Mouse (Mus musculus) kidney, adult 2 months (tissue): ENCODE results near the gene Nupl2.

Source experiments
- CTCF ChIP-seq: fragments of 200-500 bp; conservative IDR thresholded peaks from 2 replicates; pipeline ENCODE4 v1.5.1; 2011; ENCODE audit warnings: low read depth, mild to moderate bottlenecking, control low read depth, low read length, moderate library complexity, mixed read lengths; ENCODE audit not compliant: insufficient read depth, insufficient read length
- POLR2A ChIP-seq: fragments of 200-500 bp; IDR thresholded peaks from one replicate; pipeline ENCODE4 v1.6.1; 2011; ENCODE audit warnings: low read depth, low read length, control low read depth

DNA sequence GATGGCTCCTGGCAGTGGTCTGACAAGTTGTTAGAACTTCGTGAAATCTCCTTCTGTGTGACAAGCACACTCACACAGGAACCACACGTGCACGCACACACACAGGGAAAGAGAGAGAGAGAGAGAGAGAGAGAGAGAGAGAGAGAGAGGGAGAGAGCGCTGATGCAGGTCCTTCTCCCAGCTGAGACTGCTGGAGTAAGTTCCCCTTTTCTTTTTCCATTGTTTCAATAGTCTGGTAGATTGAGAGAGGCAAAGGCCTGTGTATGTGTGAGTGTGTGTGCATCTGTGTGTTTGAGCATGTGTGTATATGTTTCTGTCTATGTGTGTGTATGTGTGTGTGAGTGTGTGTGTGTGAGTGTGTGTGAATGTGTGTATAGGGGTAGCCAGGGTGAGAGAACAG is 36.2 kb downstream of the Nupl2 start:
- no peak for TF ChIP-seq CTCF
- TF ChIP-seq POLR2A: no peak
